Mouse (Mus musculus): ENCODE measurements around the gene Gdf1.

Gene Gdf1

DNA sequence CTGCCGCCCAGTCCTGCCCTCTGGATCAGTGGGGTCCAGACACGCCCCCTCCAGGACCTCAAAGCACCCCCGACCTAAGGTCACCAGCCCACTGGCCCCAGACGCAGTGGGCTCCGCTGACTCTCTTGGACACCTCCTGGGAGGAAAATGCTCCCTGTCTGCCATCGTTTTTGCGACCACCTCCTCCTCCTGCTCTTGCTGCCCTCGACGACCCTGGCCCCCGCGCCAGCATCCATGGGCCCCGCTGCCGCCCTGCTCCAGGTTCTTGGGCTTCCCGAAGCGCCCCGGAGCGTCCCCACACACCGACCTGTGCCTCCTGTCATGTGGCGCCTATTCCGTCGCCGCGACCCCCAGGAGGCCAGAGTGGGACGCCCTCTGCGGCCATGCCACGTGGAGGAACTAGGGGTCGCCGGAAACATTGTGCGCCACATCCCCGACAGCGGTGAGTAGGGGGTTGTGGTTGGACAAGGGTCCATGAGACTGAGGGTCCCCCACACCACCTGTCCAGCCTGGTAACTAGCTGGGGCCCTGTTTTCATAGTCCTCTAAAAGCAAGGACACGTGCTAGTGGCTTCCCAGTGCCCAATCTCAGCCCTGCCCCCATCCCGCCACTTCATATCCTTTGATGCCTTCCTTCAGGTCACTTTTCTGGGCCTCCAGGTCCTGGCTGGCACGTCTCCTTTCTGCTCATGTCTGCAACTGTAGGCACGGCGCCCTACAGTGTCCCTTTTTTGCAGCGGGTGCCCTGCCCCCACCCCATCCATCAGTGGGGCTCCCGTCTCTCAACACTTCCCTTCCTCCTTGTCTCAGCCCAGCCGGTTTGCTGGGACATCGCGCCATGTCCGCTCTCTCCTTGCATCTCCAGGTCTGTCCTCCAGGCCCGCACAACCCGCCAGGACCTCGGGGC lies 471 bp downstream of the Gdf1 start:
- no peak for DNase-seq (ENCODE audit: low spot score in 2 of 2)

DNA sequence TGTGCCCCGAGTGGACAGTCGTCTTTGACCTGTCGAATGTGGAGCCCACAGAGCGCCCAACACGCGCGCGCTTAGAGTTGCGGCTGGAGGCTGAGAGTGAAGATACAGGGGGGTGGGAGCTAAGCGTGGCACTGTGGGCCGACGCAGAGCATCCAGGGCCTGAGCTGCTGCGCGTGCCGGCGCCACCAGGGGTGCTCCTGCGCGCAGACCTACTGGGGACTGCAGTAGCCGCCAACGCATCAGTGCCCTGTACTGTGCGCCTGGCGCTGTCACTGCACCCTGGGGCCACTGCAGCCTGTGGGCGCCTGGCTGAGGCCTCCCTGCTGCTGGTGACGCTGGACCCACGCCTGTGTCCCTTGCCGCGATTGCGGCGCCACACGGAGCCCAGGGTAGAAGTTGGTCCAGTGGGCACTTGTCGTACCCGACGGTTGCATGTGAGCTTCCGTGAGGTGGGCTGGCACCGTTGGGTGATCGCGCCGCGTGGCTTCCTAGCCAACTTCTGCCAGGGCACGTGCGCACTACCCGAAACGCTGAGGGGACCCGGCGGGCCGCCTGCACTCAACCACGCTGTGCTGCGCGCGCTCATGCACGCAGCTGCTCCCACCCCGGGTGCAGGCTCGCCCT lies 1.2 kb downstream of the Gdf1 start:
- DNase-seq (ENCODE audit: low spot score in 2 of 2), result peak; percentile 42 to 76

DNA sequence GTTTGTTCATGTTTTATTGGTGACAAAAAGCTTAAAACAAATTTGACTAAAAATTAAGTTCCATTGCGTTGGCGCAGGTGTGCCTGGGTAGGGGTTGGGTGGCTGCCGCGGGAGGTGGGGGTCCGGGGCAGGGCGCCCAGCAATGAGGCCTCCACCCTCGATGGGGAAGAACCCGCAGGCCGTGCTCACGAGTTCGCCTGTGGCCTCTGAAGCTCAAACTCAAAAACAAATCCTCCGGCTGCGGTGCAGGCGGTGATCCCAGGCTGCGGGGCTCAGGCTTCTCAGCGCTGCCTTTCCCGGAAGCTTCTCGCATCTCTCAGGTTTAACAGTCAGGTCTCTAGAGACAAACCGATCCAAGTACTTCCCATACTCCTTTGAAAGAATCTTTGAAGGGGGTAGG lies 1.9 kb downstream of the Gdf1 start:
- DNase-seq (ENCODE audit: low spot score in 2 of 2), result no peak

DNA sequence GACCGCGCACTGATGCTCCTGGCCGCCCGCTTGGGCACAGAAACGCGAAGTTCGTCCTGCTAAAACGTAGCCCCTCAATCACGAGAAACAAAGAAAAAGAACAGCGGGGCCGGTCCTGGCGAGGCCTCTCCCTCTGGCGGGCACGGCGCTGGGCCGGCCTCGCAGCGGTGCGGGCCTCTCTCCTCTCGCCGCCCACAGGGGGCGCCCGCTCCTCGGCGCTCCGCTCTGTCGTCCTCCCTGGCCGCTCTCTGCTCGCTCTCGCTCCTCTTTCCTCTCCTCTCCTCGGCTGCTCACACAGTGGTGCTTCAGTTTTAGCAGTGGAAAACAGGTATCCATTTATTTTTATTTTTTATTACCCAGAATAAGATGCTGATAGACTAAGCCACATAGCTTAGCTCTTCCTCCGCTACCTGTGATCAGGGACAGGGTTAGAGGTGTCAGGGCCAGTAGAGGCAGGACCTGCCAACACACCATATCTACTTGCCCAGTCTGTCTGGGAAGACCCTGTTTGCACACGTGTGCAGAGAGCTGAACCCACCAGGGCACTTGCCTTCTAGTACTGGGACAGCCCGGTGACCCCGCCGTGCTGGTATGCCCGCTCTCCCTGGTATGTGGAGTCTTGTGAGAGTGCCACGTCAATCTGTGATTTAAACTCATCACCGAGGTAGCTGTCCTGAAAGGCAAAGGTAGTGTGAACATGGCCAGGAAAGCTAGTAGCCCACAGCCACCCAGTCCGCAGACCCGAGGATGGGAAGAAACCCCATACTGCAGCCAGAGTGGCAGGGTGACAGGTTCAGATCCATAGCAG lies 2.7 kb downstream of the Gdf1 start:
- DNase-seq (ENCODE audit: low spot score in 2 of 2), result peak; percentile 75 to 86

DNA sequence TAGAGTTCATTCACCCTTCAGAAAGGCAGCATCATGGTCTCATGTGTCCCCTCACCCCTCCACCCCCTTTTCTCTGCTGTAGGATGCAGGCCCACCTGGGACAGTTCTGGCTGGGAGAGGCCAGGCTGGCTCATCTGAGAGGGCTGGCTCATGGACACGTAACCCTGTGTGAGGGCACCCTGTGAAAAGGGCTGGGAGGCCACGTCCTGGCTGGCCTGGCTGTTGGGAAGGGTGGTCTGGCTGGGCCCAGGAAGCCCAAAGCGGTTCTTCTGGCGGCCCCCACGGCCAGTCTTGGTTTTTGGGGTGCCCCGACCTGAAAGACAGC lies 3.2 kb downstream of the Gdf1 start:
- no peak for DNase-seq (ENCODE audit: low spot score in 2 of 2)

DNA sequence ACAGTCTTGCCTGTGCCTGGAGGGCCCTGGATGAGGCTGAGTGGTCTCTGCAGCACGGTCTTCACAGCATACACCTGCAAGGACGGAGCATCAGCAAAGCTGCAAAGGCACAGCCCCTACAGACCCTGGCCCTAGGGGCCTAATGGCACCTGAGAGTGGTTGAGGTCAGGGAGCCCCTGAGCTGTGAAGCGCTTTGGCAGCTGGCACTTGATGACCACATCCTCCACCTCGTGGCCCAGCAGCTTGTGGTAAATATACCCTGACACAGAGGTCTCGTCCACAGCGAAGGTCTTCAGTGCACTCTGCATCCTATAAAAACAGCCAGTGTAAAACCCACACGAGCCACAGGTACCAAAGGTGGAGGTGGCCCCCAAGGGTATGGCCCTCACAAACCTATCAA lies 9.3 kb downstream of the Gdf1 start:
- no peak for DNase-seq (ENCODE audit: low spot score in 2 of 2)

DNA sequence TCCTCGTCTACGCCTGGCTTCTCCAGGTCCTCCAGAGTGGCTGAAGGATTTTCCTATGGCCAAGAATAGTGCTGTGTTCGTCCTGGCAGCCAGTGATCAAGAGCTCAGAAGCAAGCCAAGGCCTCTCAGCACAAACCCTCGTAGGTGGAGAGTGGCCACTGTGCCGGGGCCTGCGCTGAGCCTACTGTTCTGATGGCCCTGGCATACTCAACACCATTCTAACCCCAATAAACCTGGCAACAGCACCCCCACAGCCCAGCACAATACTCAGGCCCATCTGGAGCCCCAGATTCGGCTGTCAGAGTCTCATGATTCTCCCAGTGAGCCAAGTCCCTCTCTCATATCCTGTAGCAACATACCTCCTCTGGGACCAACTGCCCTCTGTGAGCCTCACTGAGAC lies 11.0 kb downstream of the Gdf1 start:
- DNase-seq (ENCODE audit: low spot score in 2 of 2), result no peak

DNA sequence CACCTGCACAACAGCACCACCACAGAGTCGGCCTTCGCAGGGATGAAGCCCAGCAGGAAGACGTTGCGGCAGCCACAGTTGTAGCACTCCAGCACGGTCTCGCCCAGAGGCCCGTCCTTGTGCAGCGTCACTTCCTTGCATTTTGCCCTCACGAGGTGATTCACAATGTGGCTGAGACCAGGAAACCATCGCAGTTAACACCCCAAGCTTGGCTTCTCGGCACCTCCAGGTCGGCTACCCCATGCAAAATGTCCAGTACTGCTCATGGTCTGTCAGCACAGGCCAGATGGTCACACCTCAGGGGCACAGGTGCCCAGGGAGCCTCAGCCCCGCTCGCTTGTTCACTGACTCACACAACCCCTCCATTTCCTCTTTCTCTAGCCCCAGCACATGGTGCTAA lies 12.4 kb downstream of the Gdf1 start:
- no peak for DNase-seq (ENCODE audit: low spot score in 2 of 2)

DNA sequence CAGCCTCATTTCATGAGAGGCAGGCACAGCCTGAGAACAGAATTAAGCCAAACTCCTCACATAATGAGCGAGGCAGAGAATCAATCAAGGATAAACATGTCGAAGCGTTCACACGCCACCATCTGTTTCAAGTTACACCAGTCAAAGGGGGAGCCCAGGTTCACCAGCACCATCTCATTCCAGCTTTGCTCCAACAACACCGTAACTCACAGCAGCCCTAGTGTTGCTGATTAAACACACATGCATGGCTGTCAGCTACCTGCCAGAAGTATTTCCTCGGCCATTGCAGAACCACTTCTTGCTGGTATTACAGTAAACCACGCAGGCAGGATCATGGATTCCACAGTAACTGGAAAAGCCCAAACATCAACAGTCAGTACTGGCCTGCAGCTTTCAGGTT lies 13.5 kb downstream of the Gdf1 start:
- no peak for DNase-seq (ENCODE audit: low spot score in 2 of 2)

DNA sequence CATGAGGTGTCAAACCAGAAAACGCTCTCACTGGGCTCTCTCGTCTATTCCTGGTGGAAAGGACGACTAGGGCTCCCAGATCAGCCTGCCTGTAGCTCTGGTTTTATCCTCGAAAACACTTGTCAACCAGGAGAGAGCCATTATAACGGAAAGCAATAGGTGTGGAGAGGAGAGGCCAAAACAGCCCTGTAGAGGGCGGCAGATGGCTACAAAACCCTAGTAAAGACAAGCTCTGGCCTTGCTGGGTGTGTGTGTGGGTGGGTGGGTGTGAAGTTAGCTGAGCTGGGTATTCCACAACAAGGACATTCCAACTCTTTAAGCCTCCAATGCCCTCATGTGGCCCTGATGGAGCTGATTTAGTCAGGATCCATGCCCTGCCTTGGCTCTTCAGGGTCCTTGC lies 14.1 kb downstream of the Gdf1 start:
- DNase-seq (ENCODE audit: low spot score in 2 of 2), result peak in 1 of 2 experiments; percentile 55

DNA sequence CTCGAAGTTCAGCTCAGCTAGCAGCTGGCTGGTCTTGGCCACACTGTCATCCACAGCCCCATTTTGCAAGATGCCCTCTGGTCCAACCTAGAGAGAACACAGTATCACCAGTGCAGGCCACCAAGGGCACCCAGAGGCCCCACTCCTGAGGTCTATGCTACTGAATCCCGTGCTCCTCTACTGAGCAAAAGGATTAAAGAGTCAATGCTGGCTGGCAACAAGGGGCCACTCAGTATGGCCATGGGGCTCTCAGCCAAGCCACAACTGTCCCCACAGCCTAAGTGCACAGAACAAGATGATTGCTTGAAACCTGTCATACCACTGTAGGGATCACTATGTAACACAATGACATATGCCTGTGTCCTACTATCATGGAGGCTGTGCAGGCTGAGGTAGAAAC lies 14.7 kb downstream of the Gdf1 start:
- no peak for DNase-seq (ENCODE audit: low spot score in 2 of 2)

DNA sequence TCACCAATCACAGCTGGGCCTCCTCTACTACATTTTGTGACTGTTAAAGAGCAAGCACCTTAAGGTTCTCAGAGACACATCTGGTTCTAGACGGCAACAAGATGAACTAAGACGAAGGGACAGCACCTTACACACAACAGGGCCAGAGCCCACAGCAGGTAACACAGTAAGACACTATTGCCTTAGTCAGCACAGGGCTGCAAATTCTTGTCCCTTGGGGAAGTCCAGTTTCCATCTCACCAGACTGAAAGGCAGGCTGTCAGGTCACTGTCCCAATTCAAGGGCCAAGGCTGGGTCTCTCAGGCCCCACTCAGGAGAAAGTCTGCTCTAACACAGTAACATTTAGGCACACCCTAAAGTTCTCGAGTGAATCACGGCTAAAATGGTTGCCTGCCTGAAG lies 17.8 kb downstream of the Gdf1 start:
- no peak for DNase-seq (ENCODE audit: low spot score in 2 of 2)

DNA sequence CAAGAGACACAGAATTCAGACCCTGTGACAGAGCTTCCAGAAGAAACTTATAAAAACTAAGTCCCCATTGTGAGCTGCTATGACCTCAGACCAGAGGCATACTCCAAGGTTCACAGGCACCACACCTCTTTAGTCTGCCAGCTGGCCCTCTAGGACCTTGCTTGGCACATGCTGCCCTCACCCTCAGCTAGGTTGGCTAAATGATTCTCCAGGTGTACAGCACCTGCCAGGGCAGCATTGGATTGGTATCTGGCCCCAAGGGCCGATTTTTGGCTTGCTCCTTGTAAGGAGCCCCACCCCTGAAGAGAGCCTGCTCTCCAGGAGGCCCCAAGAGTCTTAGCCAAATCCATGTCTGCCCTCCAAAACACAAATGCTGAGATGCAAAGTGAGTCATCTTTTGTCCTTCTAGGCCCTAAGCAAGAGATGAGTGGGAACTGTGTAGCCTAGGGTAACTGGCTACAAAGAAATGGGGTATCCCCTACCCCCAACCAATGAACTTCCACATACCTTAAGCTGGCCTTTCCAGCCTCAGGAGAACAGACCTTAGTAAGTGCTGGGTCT lies 18.3 kb downstream of the Gdf1 start:
- no peak for DNase-seq (ENCODE audit: low spot score in 2 of 2)

DNA sequence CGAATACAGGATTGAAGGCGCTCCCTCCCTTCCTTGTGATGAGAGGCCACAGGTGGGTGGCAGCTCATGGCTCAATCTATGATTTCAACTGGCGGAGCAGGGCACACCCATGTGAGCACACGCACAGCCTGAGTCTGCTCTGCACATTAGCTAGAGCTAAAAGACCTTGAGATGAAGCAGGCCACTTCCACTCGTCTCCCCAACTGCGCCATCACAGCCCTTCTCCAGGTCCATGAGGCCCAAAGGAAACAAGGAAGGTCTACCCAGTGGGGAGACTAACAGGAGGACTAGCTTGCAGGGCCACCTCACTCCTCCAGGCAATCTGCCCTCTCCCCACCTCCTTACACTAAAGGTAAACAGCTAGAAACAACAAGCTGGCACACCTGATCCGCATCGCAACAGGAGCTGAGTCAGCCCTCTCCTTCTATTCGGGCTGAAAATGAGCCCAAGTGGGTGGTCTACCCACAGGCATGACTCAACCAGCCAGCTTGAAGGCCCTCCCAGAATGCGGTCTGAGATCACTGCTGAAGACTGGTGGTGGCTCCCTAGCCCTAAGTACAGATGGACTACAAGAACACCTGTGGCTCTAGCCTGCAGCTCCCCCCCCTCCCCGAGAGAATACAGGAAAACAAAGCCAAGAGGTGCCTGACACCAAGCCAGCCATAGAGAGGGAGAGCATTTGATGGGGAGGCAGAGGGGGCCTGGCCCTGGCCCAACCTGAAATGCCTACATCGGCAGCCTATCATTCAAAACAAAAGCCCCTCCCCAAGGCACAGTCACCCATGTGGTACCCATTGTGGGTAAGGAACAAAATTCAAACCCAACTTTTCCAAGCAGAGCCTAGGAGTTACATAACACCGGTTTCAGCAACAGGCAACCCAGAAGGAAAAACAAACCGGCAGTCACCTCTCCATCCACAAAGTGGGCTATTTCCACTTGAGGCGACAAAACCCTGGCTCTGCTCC lies 21.7 kb downstream of the Gdf1 start:
- DNase-seq (ENCODE audit: low spot score in 2 of 2), result no peak

DNA sequence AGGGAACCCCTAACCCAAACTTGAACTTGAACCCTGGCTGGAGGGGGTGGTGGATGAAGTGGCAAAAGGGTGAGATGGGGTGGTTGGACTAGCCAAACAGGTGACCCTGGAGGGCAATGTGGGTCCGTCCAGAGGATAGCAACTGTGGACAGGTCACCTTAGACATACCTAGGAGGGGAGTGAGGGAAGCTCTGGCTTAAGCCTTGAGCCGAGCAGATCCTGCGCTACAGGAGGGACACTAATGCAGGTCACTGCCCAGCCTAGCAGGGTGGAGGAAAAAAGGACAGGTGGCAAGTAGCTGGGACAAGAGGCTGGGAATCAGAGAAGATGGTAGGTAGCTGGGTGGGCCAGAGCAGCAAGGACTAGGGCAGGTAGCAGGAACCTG lies 22.4 kb downstream of the Gdf1 start:
- DNase-seq (ENCODE audit: low spot score in 2 of 2), result no peak

DNA sequence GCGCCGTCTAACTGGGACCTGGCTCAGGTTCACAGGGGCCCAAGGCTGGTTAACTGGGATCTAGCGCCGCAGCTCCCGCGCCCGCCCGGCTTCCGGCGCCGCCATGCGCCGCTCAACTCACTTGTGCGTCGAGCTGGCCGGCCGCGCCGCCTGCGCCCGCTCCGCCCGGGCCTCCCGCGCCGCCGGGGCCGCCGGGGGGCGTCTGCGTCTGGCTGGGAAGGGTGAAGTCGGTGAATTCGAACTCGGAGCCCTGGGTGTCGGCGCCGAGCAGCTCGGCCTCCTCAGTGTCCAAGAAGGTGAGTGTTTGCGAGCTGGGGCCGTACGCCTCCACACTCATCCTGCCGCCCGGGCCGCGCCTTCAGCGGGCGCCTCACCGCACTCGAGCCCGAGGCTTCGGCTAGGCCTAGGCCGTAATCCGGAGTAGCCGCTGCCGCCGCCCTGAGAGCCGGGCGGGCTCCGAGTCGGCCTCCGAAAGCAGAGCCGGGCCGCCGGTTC lies 23.1 kb downstream of the Gdf1 start:
- DNase-seq (ENCODE audit: low spot score in 2 of 2), result no peak

DNA sequence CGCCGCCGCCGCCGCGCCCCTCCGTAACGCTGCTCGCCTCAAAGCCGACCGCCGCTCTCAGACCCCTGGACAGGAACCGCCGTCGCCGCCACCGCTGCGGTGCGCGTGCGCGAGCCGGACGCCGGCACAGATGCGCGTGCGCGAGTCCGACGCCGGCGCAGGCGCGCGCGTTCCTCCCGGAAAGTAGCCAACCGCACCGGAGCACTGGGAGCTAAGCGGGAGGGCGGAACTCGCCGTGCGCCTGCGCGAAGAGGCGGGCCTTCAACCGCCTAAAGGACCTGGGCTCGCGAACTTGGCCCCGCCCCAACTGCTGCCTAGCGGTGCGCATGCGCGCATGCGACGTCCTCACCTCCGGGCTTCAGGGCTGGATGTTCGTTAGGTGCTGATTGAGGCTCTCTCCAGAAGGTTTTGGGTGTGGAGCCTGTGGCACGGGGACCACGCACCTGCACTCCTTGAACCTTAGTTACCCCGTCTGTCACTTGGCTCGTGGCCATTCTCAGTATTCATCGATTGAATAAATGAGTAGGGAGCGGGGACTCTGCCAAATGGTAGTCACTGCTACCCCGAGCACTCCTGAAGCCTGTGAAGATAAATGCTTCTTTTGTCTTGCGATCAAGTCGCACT lies 23.7 kb downstream of the Gdf1 start, which contains the start of gene Upf1:
Gene Upf1 (minus strand): TSS at position 85 of the 624 bp plus-strand sequence.
- peak; percentile 99 to 100 for DNase-seq (ENCODE audit: low spot score in 2 of 2)

DNA sequence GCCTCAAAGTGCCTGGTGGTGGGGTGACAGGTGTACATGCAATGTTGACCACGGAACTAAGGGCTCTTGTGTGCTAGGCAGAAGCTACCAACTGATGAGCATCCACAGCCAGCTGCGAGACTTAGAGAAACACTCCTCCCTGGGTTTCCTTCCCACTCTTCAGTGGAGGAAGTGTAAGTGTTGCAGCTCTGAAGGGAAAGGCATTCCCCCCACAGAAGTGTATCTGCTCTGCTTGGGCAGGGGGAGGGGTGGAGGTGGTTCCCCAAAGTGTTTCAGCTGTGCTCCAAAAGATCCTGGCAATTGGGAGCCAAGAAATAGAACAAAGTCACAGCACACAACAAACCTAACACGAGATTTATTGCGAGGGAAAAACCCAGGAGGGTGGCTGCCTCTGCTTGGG lies 24.4 kb downstream of the Gdf1 start:
- DNase-seq (ENCODE audit: low spot score in 2 of 2), result no peak

DNA sequence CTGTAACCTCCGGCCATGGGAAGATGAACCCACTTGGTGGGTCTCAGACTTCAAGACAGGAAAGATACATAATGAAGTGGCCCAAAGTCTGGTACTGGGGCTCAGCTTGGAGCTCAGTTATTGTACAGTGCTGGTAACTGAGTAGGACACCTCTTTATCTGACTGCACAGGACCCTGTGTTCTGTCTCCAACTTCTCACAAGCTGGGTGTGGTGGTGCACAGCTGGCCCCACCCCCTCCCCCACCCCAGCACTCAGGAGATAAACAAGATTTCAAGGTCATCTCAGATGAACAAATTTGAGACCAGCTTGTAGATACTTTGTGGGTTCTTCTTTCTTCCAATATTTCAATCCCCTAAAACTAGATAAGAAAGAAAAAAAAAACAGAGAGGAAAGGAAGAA lies 26.5 kb downstream of the Gdf1 start:
- no peak for DNase-seq (ENCODE audit: low spot score in 2 of 2)

DNA sequence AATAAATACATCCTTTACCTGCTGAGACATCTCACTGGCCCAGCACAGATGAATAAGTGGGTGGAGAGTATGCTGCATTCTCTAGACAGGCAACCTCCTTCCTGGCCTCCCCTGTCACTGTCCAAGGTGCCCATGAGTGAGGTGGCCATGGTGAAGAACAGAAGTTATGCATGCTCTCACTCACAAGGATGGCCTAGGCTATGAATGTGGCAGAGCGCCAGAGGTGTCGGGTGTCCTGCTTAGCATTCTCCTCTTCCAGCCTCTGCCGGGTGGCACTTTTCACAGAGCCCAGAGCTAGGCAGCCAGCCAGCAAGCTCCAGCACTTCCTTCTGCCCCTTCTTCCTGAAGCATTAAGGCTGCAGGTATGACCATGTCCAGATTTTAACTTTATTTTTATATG lies 29.8 kb downstream of the Gdf1 start:
- no peak for DNase-seq (ENCODE audit: low spot score in 2 of 2)

DNA sequence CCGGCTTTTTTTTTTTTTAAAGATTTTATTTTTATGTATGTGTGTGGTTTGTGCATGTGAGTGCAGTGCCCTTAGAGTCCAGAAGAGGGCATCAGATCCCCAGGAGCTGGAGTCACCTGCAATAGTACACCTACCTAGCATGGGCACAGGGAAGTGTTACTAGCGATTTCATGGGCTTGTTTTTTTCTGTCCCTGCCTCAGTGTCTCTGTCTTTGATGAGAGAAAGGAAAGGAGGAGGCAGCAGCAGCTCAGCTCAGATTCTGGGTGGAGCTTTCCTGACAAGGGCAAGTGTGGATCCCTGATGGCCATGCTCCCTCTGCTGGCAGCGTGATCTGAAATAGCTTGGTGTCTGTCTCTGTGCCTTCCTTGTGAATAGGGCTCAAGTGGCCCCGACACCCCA lies 31.2 kb downstream of the Gdf1 start:
- no peak for DNase-seq (ENCODE audit: low spot score in 2 of 2)
